Mouse (Mus musculus): ENCODE data around the gene Odf4.
"Not testable (repeated sequence)": the region's sequence is repeated elsewhere in the genome, so short reads cannot be mapped to it uniquely, and the experiment has no call there.

Gene Odf4

GRCm38 (mm10) chr11:68946806-68947440 lies 20.0 kb upstream of the Odf4 start:
- peak in 1 of 2 experiments; percentile 36 for DNase-seq (ENCODE audit: low spot score in 2 of 2)

DNA sequence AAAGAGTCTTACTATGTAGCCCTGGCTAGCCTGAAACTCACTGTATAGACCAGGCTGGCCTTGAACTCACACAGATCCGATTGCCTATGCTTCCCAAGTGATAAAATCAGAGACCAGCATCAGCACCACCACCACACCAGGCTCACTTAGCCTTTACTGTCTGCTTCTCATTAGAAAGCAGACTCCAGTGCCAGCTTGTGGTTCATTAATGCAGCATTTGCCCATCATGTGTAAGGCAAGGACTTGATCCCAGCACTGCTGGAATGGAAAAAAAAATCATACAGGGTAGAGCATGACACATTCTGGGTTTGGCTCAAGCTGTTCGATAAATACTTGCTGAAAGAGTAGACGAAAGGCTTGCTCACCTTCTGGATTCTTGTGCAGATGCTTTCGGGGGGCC lies 19.1 kb upstream of the Odf4 start:
- no peak for DNase-seq (ENCODE audit: low spot score in 2 of 2)

DNA sequence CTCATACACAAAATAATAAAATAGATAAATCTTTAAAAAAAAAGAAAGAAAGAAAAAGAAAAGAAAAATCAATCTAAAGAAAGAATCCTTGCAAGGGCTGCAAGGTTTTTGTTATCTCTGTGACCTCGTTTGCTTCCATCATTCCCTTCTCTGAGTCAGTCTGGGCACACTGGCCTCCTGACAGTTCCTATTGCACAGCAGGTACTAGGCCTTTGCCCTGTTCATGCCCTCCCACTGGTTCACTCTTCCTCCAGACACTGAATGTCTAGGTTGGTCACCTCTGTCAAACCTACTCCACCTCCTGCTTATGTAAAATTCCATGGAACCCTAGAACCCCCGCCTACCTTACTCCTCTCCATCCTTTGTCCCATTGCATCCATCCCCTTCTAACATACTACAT lies 18.4 kb upstream of the Odf4 start:
- no peak for DNase-seq (ENCODE audit: low spot score in 2 of 2)

GRCm38 (mm10) chr11:68942731-68943130 lies 15.8 kb upstream of the Odf4 start:
- DNase-seq (ENCODE audit: low spot score in 2 of 2), result no peak

GRCm38 (mm10) chr11:68940516-68940915 lies 13.6 kb upstream of the Odf4 start:
- DNase-seq (ENCODE audit: low spot score in 2 of 2), result no peak

GRCm38 (mm10) chr11:68939451-68940304 lies 12.8 kb upstream of the Odf4 start:
- DNase-seq (ENCODE audit: low spot score in 2 of 2), result peak; percentile 65 to 81

GRCm38 (mm10) chr11:68936951-68937350 lies 10.1 kb upstream of the Odf4 start:
- not testable (repeated sequence) for DNase-seq (ENCODE audit: low spot score in 2 of 2)

DNA sequence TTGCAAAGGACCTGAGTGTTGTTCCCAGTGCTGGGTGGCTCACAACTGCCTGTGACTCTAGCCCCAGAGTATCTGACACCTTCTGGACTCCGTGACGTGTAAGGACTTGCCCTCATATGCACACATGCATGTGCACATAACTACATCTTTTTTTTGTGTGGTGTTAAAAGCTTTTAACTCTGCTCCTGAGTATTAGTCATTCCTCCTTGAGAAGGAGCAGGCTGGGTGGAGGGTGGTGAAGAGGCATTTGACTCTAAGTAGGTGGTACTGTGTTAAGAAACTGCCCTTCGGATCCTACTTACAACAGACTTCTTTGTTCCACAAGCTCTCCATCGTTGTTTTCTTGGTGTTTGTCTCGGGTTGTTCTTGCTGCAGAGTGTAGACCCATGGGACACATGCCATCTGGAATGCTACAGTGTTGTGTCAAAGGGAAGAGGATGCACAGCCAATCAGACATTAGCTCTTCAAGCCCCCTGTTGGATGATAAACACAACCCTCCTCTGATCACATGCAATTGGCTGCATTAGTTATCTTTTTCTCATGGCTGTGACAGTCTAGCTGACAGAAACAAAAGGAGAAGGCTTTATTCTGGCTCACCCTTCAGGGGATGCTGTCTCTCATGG lies 7.1 kb upstream of the Odf4 start:
- no peak for DNase-seq (ENCODE audit: low spot score in 2 of 2)

GRCm38 (mm10) chr11:68929947-68930346 lies 3.1 kb upstream of the Odf4 start:
- DNase-seq (ENCODE audit: low spot score in 2 of 2), result no peak

DNA sequence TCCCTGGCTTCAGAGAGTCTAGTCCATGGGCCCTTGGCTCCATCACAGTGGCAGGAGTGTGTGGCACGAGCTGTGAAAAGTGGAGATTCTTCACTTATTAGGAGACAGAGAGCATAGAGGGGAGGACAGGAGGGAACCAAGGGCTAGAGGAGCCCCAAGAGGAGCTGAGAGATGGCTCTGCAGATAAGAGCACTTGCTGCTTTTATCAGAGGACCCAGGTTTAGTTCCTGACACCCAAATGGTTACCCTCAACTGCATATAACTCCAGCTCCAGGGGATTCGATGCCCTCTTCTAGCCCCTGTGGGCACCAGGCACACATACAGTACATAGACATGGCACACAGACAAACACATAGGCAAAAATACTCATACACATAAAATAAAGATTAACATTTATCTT lies 2.1 kb downstream of the Odf4 start:
- DNase-seq (ENCODE audit: low spot score in 2 of 2), result no peak

- no peak for DNase-seq (ENCODE audit: low spot score in 2 of 2)
These were observed 3.7 kb downstream of the Odf4 start for GRCm38 (mm10) chr11:68923191-68923590.

- DNase-seq (ENCODE audit: low spot score in 2 of 2), result no peak
These were observed 12.3 kb downstream of the Odf4 start for GRCm38 (mm10) chr11:68914566-68914965.

- DNase-seq (ENCODE audit: low spot score in 2 of 2), result no peak
These were observed 15.2 kb downstream of the Odf4 start for GRCm38 (mm10) chr11:68911531-68912177.

DNA sequence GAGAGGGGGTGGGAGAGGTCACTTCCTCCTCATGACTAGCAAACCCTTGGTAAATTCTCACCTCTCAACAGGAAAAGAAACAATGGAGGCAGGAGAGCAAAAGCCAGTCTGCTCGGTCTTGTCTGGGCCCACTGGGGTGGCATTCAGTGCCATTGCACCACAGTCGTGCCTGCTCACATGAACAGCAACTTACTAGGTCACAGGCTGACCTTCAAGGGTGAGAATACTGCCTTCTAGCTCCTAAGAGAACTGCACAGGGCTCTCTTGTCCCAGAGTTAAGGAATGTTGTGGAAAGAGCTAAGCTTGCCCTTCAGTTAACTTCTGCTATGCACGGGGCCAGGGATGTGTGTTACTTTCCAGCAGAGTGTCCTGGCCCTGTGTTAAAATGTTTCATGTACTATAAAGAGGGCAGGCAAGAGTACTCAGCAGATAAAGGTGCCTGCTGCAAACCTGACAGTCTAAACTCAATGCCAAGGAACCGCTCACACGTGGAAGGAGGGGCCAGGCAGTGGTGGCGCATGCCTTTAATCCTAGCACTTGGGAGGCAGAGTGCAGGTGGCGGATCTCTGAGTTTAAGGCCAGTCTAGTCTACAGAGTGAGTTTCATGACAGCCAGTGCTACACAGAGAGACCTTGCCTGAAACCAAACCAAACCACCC lies 17.9 kb downstream of the Odf4 start:
- DNase-seq (ENCODE audit: low spot score in 2 of 2), result no peak

DNA sequence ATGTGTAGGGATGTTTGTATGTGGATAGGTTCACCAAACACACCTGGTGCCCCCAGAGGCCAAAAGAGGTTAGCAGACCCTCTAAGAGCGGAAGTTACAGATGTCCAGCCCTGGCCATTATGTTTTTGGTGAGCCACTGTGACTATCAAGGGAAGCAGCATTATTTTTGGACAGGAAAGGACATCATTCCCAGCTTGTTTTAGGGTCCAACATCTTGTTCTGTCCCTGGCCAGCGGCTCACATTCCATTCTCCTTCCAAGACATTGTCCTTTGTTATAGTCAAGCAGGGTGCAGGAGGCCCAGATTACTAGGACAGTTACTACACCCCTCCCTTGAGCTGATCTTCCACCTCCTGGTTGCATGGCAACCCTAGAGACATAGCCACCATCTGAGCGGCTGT lies 19.6 kb downstream of the Odf4 start:
- no peak for DNase-seq (ENCODE audit: low spot score in 2 of 2)

DNA sequence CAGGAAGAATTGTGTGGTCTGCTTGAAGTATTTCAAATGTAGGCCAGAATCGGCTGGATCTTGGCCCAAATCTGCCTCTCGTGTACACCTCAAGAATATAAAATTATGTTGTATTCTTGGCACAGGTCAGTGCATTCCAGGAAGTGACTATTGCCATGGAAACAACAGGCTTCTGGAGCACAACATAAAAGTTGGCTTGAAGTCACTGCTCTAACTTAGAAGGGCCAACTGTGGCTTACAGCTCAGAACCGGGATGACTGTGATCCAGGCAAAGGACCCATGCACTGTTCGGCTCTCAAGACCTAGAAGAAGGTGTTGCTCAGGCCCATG lies 20.5 kb downstream of the Odf4 start:
- no peak for DNase-seq (ENCODE audit: low spot score in 2 of 2)

GRCm38 (mm10) chr11:68905665-68906460 lies 21.0 kb downstream of the Odf4 start:
- DNase-seq (ENCODE audit: low spot score in 2 of 2), result no peak

- no peak for DNase-seq (ENCODE audit: low spot score in 2 of 2)
These were observed 21.7 kb downstream of the Odf4 start for GRCm38 (mm10) chr11:68905138-68905531.

- DNase-seq (ENCODE audit: low spot score in 2 of 2), result peak; percentile 67 to 75
These were observed 22.3 kb downstream of the Odf4 start for GRCm38 (mm10) chr11:68904375-68905137.

GRCm38 (mm10) chr11:68903775-68904174 lies 23.1 kb downstream of the Odf4 start:
- no peak for DNase-seq (ENCODE audit: low spot score in 2 of 2)
